Mouse (Mus musculus): Measurements from ENCODE around the gene Kdm8. TPM values are rescaled to one million over a fixed set of nuclear protein-coding genes. Genes with fewer than 3 reads are reported as not detected.

Kdm8 gene
- polyA plus RNA-seq, 1 experiment from 2014 or later: 16.2 TPM

- H3K4me1 ChIP-seq (replicated peaks): no peaks in the 10 kb centered on the region
- H3K27me3 ChIP-seq: no peaks in the 10 kb centered on the region
- H3K27ac ChIP-seq: no peak overlapping the region
- H3K4me3 ChIP-seq (replicated peaks): no peak overlapping the region
- no peaks in the 10 kb centered on the region for H3K9me3 ChIP-seq
- no peaks in the 10 kb centered on the region for H3K36me3 ChIP-seq
- ATAC-seq (ENCODE audit: insufficient number of reproducible peaks, insufficient read depth, low FRiP score, low TSS enrichment, low read depth): no peak
- no peak overlapping the region for H3K9ac ChIP-seq (replicated peaks)
- WGBS: 83% methylated on average over 5 of the region's 5 CpGs
- no peak overlapping the region for H3K4me2 ChIP-seq
Measured at GRCm38 (mm10) chr7:125503374-125504092, 59.1 kb downstream of the Kdm8 start.

GRCm38 (mm10) chr7:125504618-125505017 lies 60.1 kb downstream of the Kdm8 start:
- H3K4me1 ChIP-seq (replicated peaks): no peaks in the 10 kb centered on the region

GRCm38 (mm10) chr7:125505568-125505967 lies 61.1 kb downstream of the Kdm8 start:
- no peak overlapping the region for H3K27ac ChIP-seq
- no peak overlapping the region for H3K4me3 ChIP-seq (replicated peaks)
- H3K9ac ChIP-seq (replicated peaks): no peak overlapping the region
- no peaks in the 10 kb centered on the region for H3K27me3 ChIP-seq
- no peaks in the 10 kb centered on the region for H3K4me1 ChIP-seq (replicated peaks)
- 90% methylated on average over 10 of the region's 10 CpGs for WGBS
- no peaks in the 10 kb centered on the region for H3K36me3 ChIP-seq
- H3K4me2 ChIP-seq: no peak overlapping the region
- no peak for ATAC-seq (ENCODE audit: insufficient number of reproducible peaks, insufficient read depth, low FRiP score, low TSS enrichment, low read depth)
- H3K9me3 ChIP-seq: no peaks in the 10 kb centered on the region

More at GRCm38 (mm10) chr7:125504618-125505017, 60.1 kb downstream of the Kdm8 start:
- 88% methylated on average over 5 of the region's 5 CpGs for WGBS
- Histone ChIP-seq H3K27me3 (no peaks in the 10 kb centered on the region), H3K9me3 (no peaks in the 10 kb centered on the region), H3K4me3 (replicated peaks) (no peak overlapping the region), H3K9ac (replicated peaks) (no peak overlapping the region), H3K4me2 (no peak overlapping the region), H3K27ac (no peak overlapping the region), H3K36me3 (no peaks in the 10 kb centered on the region)
- no peak for ATAC-seq (ENCODE audit: insufficient number of reproducible peaks, insufficient read depth, low FRiP score, low TSS enrichment, low read depth)

GRCm38 (mm10) chr7:125507279-125507678 lies 62.8 kb downstream of the Kdm8 start:
- Histone ChIP-seq H3K4me1 (replicated peaks) (no peaks in the 10 kb centered on the region), H3K9me3 (no peaks in the 10 kb centered on the region), H3K4me3 (replicated peaks) (no peak overlapping the region), H3K27ac (no peak overlapping the region), H3K27me3 (no peaks in the 10 kb centered on the region), H3K36me3 (no peaks in the 10 kb centered on the region), H3K4me2 (no peak overlapping the region), H3K9ac (replicated peaks) (no peak overlapping the region)
- WGBS: 79% methylated on average over 2 of the region's 2 CpGs
- ATAC-seq (ENCODE audit: insufficient number of reproducible peaks, insufficient read depth, low FRiP score, low TSS enrichment, low read depth): no peak

- Histone ChIP-seq H3K4me3 (replicated peaks) (no peak overlapping the region), H3K9ac (replicated peaks) (no peak overlapping the region), H3K36me3 (no peaks in the 10 kb centered on the region), H3K27ac (no peak overlapping the region), H3K27me3 (no peaks in the 10 kb centered on the region), H3K4me2 (no peak overlapping the region), H3K4me1 (replicated peaks) (no peaks in the 10 kb centered on the region), H3K9me3 (no peaks in the 10 kb centered on the region)
- WGBS: 84% methylated on average over 5 of the region's 5 CpGs
- no peak for ATAC-seq (ENCODE audit: insufficient number of reproducible peaks, insufficient read depth, low FRiP score, low TSS enrichment, low read depth)
Measured at GRCm38 (mm10) chr7:125511432-125511831, 67.0 kb downstream of the Kdm8 start.

- H3K36me3 ChIP-seq: no peaks in the 10 kb centered on the region
- no peak overlapping the region for H3K4me2 ChIP-seq
- no peak overlapping the region for H3K27ac ChIP-seq
- H3K4me1 ChIP-seq (replicated peaks): no peaks in the 10 kb centered on the region
- H3K4me3 ChIP-seq (replicated peaks): no peak overlapping the region
- no peak overlapping the region for H3K9ac ChIP-seq (replicated peaks)
- no peak for ATAC-seq (ENCODE audit: insufficient number of reproducible peaks, insufficient read depth, low FRiP score, low TSS enrichment, low read depth)
- H3K9me3 ChIP-seq: no peaks in the 10 kb centered on the region
- 52% methylated on average over 2 of the region's 2 CpGs for WGBS
- no peaks in the 10 kb centered on the region for H3K27me3 ChIP-seq
Measured at GRCm38 (mm10) chr7:125511852-125512251, 67.4 kb downstream of the Kdm8 start.

Other genes with a start within 250 kb of the Kdm8 start
- 114 and 122 TPM in 2 replicates for gene Nsmce1, start 46.9 kb downstream of the Kdm8 start, polyA plus RNA-seq (2016; fragmentation: Nextera tagmentation; extraction: Ambion mirVana)
- gene Il4ra, start 107.4 kb downstream of the Kdm8 start, polyA plus RNA-seq (2016; fragmentation: Nextera tagmentation; extraction: Ambion mirVana): 4.6 and 4.8 TPM in 2 replicates
- 0.20 and 0.54 TPM in 2 replicates for gene Il21r, start 158.8 kb downstream of the Kdm8 start, polyA plus RNA-seq (2016; fragmentation: Nextera tagmentation; extraction: Ambion mirVana)

Data from limb, embryonic 12.5 days (tissue).